Mouse (Mus musculus) CH12.LX (cell line): ENCODE data around the gene Efnb2.

Experiments
- CTCF ChIP-seq, 2 experiments: IDR thresholded peaks in 1 of 2; conservative IDR thresholded peaks in 1 of 2; 2 replicates each; pipeline ENCODE4 v1.5.1; 2011 to 2012; ENCODE audit warnings: low read depth in 2 of 2, low read length in 2 of 2, improper control_type of control experiment in 1 of 2, inconsistent platforms in 1 of 2, mild to moderate bottlenecking in 1 of 2, moderate library complexity in 1 of 2
- EP300 ChIP-seq: IDR thresholded peaks from 2 replicates; pipeline ENCODE4 v1.6.1; 2011; ENCODE audit warnings: low read length, improper control_type of control experiment
- ETS1 ChIP-seq: conservative IDR thresholded peaks from 2 replicates; pipeline ENCODE4 v1.6.1; 2012; ENCODE audit warnings: low read depth, mild to moderate bottlenecking, inconsistent platforms, low read length, improper control_type of control experiment, moderate library complexity
- GABPA ChIP-seq: IDR thresholded peaks from 2 replicates; pipeline ENCODE4 v1.6.1; 2012; ENCODE audit warnings: low read depth, low read length, improper control_type of control experiment, inconsistent platforms; ENCODE audit not compliant: insufficient replicate concordance
- HCFC1 ChIP-seq: IDR thresholded peaks from 2 replicates; pipeline ENCODE4 v1.6.1; 2012; ENCODE audit warnings: low read depth, mild to moderate bottlenecking, inconsistent platforms, low read length, improper control_type of control experiment
- MAX ChIP-seq: IDR thresholded peaks from 2 replicates; pipeline ENCODE4 v1.6.1; 2011; ENCODE audit warnings: low read length, improper control_type of control experiment
- MXI1 ChIP-seq: IDR thresholded peaks from 2 replicates; pipeline ENCODE4 v1.6.1; 2011; ENCODE audit warnings: mild to moderate bottlenecking, low read depth, low read length, improper control_type of control experiment
- POLR2A ChIP-seq: IDR thresholded peaks from 2 replicates; pipeline ENCODE4 v1.6.1; 2011; ENCODE audit warnings: low read depth, mild to moderate bottlenecking, improper control_type of control experiment, low read length
- USF1 ChIP-seq: IDR thresholded peaks from 2 replicates; pipeline ENCODE4 v1.6.1; 2014; ENCODE audit warnings: low read depth, mild to moderate bottlenecking, inconsistent platforms, low read length, improper control_type of control experiment
- ZC3H11A ChIP-seq: IDR thresholded peaks from 2 replicates; pipeline ENCODE4 v1.6.1; 2012; ENCODE audit warnings: low read depth, mild to moderate bottlenecking, inconsistent platforms, low read length, improper control_type of control experiment

DNA sequence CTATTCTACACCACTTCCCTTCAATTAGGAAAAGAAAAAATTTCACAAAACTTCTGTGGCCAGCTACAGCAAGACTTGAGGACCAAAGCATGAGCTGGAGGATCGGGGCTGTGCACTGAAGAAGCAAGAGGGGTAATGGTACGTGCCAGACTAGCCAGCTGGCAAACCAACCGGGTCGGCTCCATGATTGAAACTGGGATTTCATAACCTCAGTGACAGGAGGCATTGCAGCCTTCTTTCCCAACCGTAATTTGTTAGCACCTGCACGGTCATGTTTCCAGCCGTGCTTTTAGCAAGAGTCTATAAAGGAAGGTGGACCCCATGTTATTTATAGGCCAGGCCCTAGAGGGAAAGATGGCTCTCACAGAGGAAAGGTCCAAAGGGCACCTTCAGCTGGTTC is 12.4 kb downstream of the Efnb2 start:
- no peak for TF ChIP-seq MAX
- TF ChIP-seq MXI1, result no peak
- no peak for TF ChIP-seq GABPA
- no peak for TF ChIP-seq POLR2A
- no peak for TF ChIP-seq ETS1
- no peak for TF ChIP-seq CTCF (conservative IDR thresholded peaks at IDR 0.05 in 1 of 2, IDR thresholded peaks at IDR 0.05 in 1 of 2; ENCODE audit: low read depth in 2 of 2, low read length in 2 of 2)
- TF ChIP-seq USF1, result no peak
- no peak for TF ChIP-seq ZC3H11A
- TF ChIP-seq HCFC1, result no peak
- TF ChIP-seq EP300, result no peak
